Mouse (Mus musculus) ES-Bruce4 (cell line): ENCODE data around the gene Etfrf1.

Experiments
- EP300 ChIP-seq: IDR thresholded peaks from 2 replicates; pipeline ENCODE4 v1.6.1; 2011; ENCODE audit warnings: low read depth, low read length; ENCODE audit not compliant: insufficient read depth
- POLR2A ChIP-seq: IDR thresholded peaks from one replicate; pipeline ENCODE4 v1.8.1; 2011; ENCODE audit warnings: low read length; ENCODE audit not compliant: insufficient read depth

GRCm38 (mm10) chr6:145179665-145180064 is 31.3 kb upstream of the Etfrf1 start:
- 0 out of 2 replicates have a peak, but pooled peaks have one; percentile 20 for TF ChIP-seq EP300
- TF ChIP-seq POLR2A, result no peak
